Mouse (Mus musculus) brain, embryonic 14.5 days (tissue): ENCODE data around the gene Oas1d.
"Not testable (repeated sequence)": the region's sequence is repeated elsewhere in the genome, so short reads cannot be mapped to it uniquely, and the experiment has no call there.

ENCODE experiments used
- CTCF ChIP-seq: fragments of 200-500 bp; IDR thresholded peaks from 2 replicates; pipeline ENCODE4 v1.5.1; 2012; ENCODE audit warnings: inconsistent platforms, mild to moderate bottlenecking, moderate library complexity, borderline replicate concordance; ENCODE audit not compliant: insufficient read depth, insufficient read length; ENCODE audit errors: extremely low read depth
- POLR2A ChIP-seq: fragments of 200-500 bp; IDR thresholded peaks from 2 replicates; pipeline ENCODE4 v1.6.1; 2012; ENCODE audit warnings: mild to moderate bottlenecking, inconsistent platforms, borderline replicate concordance; ENCODE audit not compliant: poor library complexity, insufficient read depth, insufficient read length, severe bottlenecking; ENCODE audit errors: extremely low read depth

GRCm38 (mm10) chr5:120919156-120919935, 5.0 kb downstream of the Oas1d start:
- TF ChIP-seq CTCF, POLR2A: not testable (repeated sequence)
